Mouse (Mus musculus) brain, embryonic 14.5 days (tissue): ENCODE measurements around the gene Cxadr.

Source experiments
- CTCF ChIP-seq: fragments of 200-500 bp; IDR thresholded peaks from 2 replicates; pipeline ENCODE4 v1.5.1; 2012; ENCODE audit warnings: inconsistent platforms, mild to moderate bottlenecking, moderate library complexity, borderline replicate concordance; ENCODE audit not compliant: insufficient read depth, insufficient read length; ENCODE audit errors: extremely low read depth
- POLR2A ChIP-seq: fragments of 200-500 bp; IDR thresholded peaks from 2 replicates; pipeline ENCODE4 v1.6.1; 2012; ENCODE audit warnings: mild to moderate bottlenecking, inconsistent platforms, borderline replicate concordance; ENCODE audit not compliant: poor library complexity, insufficient read depth, insufficient read length, severe bottlenecking; ENCODE audit errors: extremely low read depth

- TF ChIP-seq CTCF (no peak), POLR2A (no peak)
Observed at GRCm38 (mm10) chr16:78264442-78265150, 36.7 kb upstream of the Cxadr start.
